Mouse (Mus musculus) stomach, embryonic 14.5 days (tissue): ENCODE data around the gene Clec2g. TPM values are rescaled to one million over a fixed set of nuclear protein-coding genes. Genes with fewer than 3 reads are reported as not detected.

Experiments used
- ATAC-seq: fragments of 200-750 bp; cut with Nextera tagmentation; 2 replicates; pipeline ENCODE4 v1.8.0; 2017; ENCODE audit warnings: low read depth, moderate TSS enrichment; ENCODE audit not compliant: insufficient number of reproducible peaks, insufficient read depth, low FRiP score
- H3K27ac ChIP-seq: fragments of 300-500 bp; sonication (generic); 2 replicates; pipeline ENCODE4 v1.5.1; 2014; ENCODE audit warnings: mild to moderate bottlenecking, low read length, moderate library complexity, mixed read lengths
- H3K27me3 ChIP-seq: fragments of 300-500 bp; sonication (generic); 2 replicates; pipeline ENCODE4 v1.6.1; 2014; ENCODE audit warnings: low read length, control low read depth, mixed read lengths; ENCODE audit not compliant: control insufficient read depth, insufficient read depth
- H3K36me3 ChIP-seq: fragments of 300-500 bp; sonication (generic); 2 replicates; pipeline ENCODE4 v1.6.1; 2014; ENCODE audit warnings: mild to moderate bottlenecking, control low read depth, low read length, moderate library complexity, mixed read lengths; ENCODE audit not compliant: control insufficient read depth, insufficient read depth
- H3K4me1 ChIP-seq: fragments of 300-500 bp; sonication (generic); 2 replicates; pipeline ENCODE4 v1.6.1; 2014; ENCODE audit warnings: low read length, control low read depth, mixed read lengths; ENCODE audit not compliant: control insufficient read depth, insufficient read depth
- H3K4me2 ChIP-seq: fragments of 300-500 bp; sonication (generic); replicated peaks from 2 replicates; pipeline ENCODE4 v1.6.1; 2014; ENCODE audit warnings: low read depth, low read length, control low read depth
- H3K4me3 ChIP-seq: fragments of 300-500 bp; sonication (generic); 2 replicates; pipeline ENCODE4 v1.5.1; 2014; ENCODE audit warnings: low read depth, low read length, control low read depth
- H3K9ac ChIP-seq: fragments of 300-500 bp; sonication (generic); replicated peaks from 2 replicates; pipeline ENCODE4 v1.6.1; 2014; ENCODE audit warnings: low read depth, mild to moderate bottlenecking, control low read depth, low read length, moderate library complexity, mixed read lengths
- H3K9me3 ChIP-seq: fragments of 300-500 bp; sonication (generic); 2 replicates; pipeline ENCODE4 v1.6.1; 2016; ENCODE audit warnings: low read depth, low read length, control low read depth; ENCODE audit not compliant: control insufficient read depth
- WGBS: fragments of 180-500 bp; shearing (Covaris S2); extraction: QIAGEN DNeasy Blood & Tissue Kit; methylation state at CpG from one replicate; pipeline ENCODE4 v1.1.7; 2014; 5-methylcytosine and 5-hydroxymethylcytosine counted together
- microRNA-seq: library from miRNA; unstranded; fragments of <30 nt; microRNA quantifications from one replicate; pipeline ENCODE4, GENCODE M21; 2016
- polyA plus RNA-seq: library from polyadenylated mRNA; unstranded; fragments of >200 nt; fragmentation: Nextera tagmentation; extraction: Ambion mirVana; gene quantifications from 2 replicates; pipeline ENCODE4 v1.2.1, GENCODE M21; 2014

The Clec2g gene
- polyA plus RNA-seq, 1 experiment from 2014 or later: not detected

DNA sequence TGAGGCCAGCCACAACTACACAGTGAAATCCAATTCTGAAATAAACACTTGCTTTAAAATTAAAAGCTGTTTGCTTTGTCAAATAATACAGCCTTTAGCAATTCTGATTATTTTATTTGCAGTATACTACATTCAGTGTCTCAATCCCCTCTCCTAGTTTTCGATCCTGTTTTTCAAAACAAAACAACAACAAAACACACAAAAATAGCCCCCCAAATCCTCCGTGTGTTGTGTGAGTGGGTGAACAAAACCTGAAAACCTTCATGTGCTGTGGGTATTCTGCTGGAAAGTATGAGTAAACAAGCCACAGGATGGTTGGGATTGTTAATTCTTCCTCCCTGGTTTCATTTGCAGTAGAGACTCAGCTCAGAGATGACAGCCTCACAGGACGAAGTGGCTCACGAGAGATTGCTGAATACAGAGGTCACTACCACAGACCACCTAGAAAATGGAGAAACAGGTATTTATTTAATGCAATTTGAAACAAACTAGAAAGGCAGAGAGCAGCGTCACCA, 79.6 kb downstream of the Clec2g start:
- no peaks in the 10 kb centered on the region for H3K4me1 ChIP-seq
- H3K4me2 ChIP-seq: no peak overlapping the region
- 65% methylated on average over 5 of the region's 5 CpGs for WGBS
- no peaks in the 10 kb centered on the region for H3K36me3 ChIP-seq
- no peaks in the 10 kb centered on the region for H3K9me3 ChIP-seq
- no peak overlapping the region for H3K4me3 ChIP-seq
- H3K27me3 ChIP-seq: no peaks in the 10 kb centered on the region
- no peak for ATAC-seq
- H3K27ac ChIP-seq: no peak overlapping the region
- H3K9ac ChIP-seq: no peak overlapping the region

DNA sequence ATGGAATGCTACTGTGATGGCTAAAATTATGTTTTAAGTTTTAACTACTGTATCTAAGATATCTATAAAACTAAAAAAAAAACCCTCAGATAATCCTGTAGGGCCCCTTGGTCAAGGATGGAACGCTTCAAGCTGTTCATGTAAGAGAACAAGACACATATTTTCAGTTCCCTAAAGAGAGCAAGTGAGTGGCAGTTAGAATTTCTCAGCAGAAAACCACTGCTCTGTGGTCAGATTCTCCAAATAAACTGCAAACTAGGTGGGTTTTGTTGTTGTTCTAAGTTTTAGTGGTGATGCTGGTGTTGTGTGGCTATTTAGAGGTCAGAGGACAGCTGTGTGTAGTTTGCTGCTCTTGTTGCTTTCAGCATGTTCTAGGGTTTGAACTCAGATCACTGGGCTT, 80.2 kb downstream of the Clec2g start:
- H3K27me3 ChIP-seq: no peaks in the 10 kb centered on the region
- no peak overlapping the region for H3K9ac ChIP-seq
- H3K27ac ChIP-seq: no peak overlapping the region
- no peak overlapping the region for H3K4me2 ChIP-seq
- WGBS: 81% methylated on average over 1 of the region's 1 CpGs
- H3K4me3 ChIP-seq: no peak overlapping the region
- no peaks in the 10 kb centered on the region for H3K4me1 ChIP-seq
- ATAC-seq: no peak
- H3K9me3 ChIP-seq: no peaks in the 10 kb centered on the region
- H3K36me3 ChIP-seq: no peaks in the 10 kb centered on the region

GRCm38 (mm10) chr6:129027451-129028248, 93.5 kb downstream of the Clec2g start:
- Histone ChIP-seq H3K4me2 (no peak overlapping the region), H3K4me3 (no peak overlapping the region), H3K27ac (no peak overlapping the region), H3K36me3 (no peaks in the 10 kb centered on the region), H3K27me3 (no peaks in the 10 kb centered on the region), H3K4me1 (no peaks in the 10 kb centered on the region), H3K9me3 (no peaks in the 10 kb centered on the region), H3K9ac (no peak overlapping the region)
- ATAC-seq: no peak
- 88% methylated on average over 8 of the region's 8 CpGs for WGBS

DNA sequence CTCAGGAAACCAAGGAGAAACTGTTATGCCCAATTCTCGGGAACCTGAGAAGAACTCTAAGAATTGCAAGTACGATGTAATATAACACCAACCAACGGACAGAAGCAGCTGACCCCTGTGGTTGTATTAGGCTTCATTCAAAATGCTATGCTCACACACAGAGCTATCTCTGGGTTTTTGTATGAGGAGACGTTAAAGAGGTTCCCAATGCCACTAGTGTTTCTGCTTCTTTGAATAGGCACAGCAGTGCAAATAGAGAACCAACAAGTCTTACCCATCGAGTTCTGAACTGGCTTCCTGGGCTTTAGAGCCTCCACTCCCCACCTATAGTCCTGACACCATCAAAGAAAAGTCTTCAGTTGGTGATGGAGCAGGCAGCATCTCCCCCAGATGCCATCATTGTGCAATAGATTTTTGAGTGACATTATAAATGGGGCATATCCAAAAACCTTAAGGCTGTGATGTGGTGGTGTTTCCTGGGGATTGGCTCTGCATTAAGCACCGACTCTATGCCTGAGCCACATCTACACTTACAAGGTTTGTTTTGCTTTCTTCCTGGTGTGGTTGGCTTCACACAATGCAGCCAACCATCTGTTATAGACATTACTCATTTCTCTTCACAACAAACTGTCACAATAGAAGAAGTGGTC, 96.1 kb downstream of the Clec2g start:
- H3K9me3 ChIP-seq: no peaks in the 10 kb centered on the region
- no peaks in the 10 kb centered on the region for H3K27me3 ChIP-seq
- WGBS: 47% methylated on average over 6 of the region's 6 CpGs
- H3K9ac ChIP-seq: no peak overlapping the region
- H3K27ac ChIP-seq: no peak overlapping the region
- H3K4me2 ChIP-seq: no peak overlapping the region
- H3K4me1 ChIP-seq: no peaks in the 10 kb centered on the region
- no peak for ATAC-seq
- H3K36me3 ChIP-seq: no peaks in the 10 kb centered on the region
- H3K4me3 ChIP-seq: no peak overlapping the region

GRCm38 (mm10) chr6:129030964-129031363, 96.8 kb downstream of the Clec2g start:
- 91% methylated on average over 2 of the region's 2 CpGs for WGBS
- ATAC-seq: no peak
- no peak overlapping the region for H3K4me3 ChIP-seq

DNA sequence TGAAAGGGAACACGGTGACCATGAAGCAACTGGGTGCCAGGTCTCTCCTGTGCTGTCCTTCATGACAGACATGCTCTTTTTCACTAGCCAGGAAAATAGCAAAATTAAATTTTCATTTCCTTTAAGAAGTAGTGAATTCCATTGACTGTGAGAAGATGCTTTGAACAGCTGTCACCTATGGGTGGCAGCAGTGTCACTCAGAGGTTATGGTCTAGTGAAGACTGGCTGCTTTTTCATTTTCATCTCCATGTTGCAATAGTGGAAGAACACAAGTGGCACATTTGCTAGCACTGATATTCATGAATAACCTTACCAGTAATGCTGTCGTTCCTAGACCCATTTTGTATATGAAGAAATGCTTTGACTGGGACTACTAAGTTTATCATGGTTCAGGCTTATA, 99.2 kb downstream of the Clec2g start:
- H3K9me3 ChIP-seq: no peaks in the 10 kb centered on the region
- 77% methylated on average over 2 of the region's 2 CpGs for WGBS
- no peak overlapping the region for H3K27ac ChIP-seq
- H3K4me2 ChIP-seq: no peak overlapping the region
- H3K36me3 ChIP-seq: no peaks in the 10 kb centered on the region
- H3K4me3 ChIP-seq: no peak overlapping the region
- no peaks in the 10 kb centered on the region for H3K27me3 ChIP-seq
- no peak for ATAC-seq
- H3K9ac ChIP-seq: no peak overlapping the region
- H3K4me1 ChIP-seq: no peaks in the 10 kb centered on the region

More at GRCm38 (mm10) chr6:129030964-129031363, 96.8 kb downstream of the Clec2g start:
- Histone ChIP-seq H3K9me3 (no peaks in the 10 kb centered on the region), H3K9ac (no peak overlapping the region), H3K4me1 (no peaks in the 10 kb centered on the region), H3K27ac (no peak overlapping the region), H3K27me3 (no peaks in the 10 kb centered on the region), H3K36me3 (no peaks in the 10 kb centered on the region), H3K4me2 (no peak overlapping the region)

Small RNA genes lying within 50 kb of the gene (microRNA-seq; reads per million reads assigned to microRNA genes)
- gene Gm27336 (not detected), gene Mir7649 (not detected)

Other genes starting within 250 kb of the Clec2g start
- gene Klrb1, start 211.3 kb upstream of the Clec2g start, polyA plus RNA-seq: not detected in 2 replicates
- not detected in 2 replicates for gene Klrb1c, start 145.2 kb upstream of the Clec2g start, polyA plus RNA-seq
- not detected in 2 replicates for gene Gm44511, start 108.1 kb upstream of the Clec2g start, polyA plus RNA-seq
- gene Klrb1b, start 108.0 kb upstream of the Clec2g start, polyA plus RNA-seq: 0.29 and 0.34 TPM in 2 replicates
- not detected in 2 replicates for gene Clec2i, start 46.8 kb upstream of the Clec2g start, polyA plus RNA-seq
- gene BC035044, start 43.3 kb upstream of the Clec2g start, polyA plus RNA-seq: 1.5 and 1.9 TPM in 2 replicates
- 0.14 and 0.36 TPM in 2 replicates for gene Klrb1f, start 111.5 kb downstream of the Clec2g start, polyA plus RNA-seq
- gene Clec2e, start 166.5 kb downstream of the Clec2g start, polyA plus RNA-seq: not detected in 2 replicates
- gene Clec2d, start 246.2 kb downstream of the Clec2g start, polyA plus RNA-seq: 0.56 and 0.68 TPM in 2 replicates